Mouse (Mus musculus) brain, embryonic 14.5 days (tissue): Measurements from ENCODE around the gene Hrc.

Experiments
- CTCF ChIP-seq: fragments of 200-500 bp; IDR thresholded peaks from 2 replicates; pipeline ENCODE4 v1.5.1; 2012; ENCODE audit warnings: inconsistent platforms, mild to moderate bottlenecking, moderate library complexity, borderline replicate concordance; ENCODE audit not compliant: insufficient read depth, insufficient read length; ENCODE audit errors: extremely low read depth
- POLR2A ChIP-seq: fragments of 200-500 bp; IDR thresholded peaks from 2 replicates; pipeline ENCODE4 v1.6.1; 2012; ENCODE audit warnings: mild to moderate bottlenecking, inconsistent platforms, borderline replicate concordance; ENCODE audit not compliant: poor library complexity, insufficient read depth, insufficient read length, severe bottlenecking; ENCODE audit errors: extremely low read depth

DNA sequence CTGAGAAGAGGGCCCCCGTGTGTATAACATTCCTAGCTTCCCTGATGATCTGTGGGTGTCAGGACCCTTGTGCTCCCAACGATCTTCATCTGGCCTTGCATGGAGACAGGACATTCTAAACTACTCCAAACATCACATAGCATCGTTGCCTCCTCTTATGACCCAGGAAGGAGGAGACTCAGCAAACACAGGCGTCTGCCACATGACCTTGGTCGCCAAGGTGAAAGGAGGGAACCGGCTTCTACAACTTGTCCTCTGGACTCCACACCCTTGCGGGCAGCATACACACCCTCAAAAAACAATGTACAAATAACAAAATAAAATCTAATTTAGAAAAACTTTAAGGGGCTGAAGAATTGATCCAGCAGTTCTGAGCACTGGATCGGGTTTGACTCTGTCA, 23.1 kb upstream of the Hrc start:
- TF ChIP-seq POLR2A (no peak), CTCF (no peak)
